Mouse (Mus musculus) brain, embryonic 14.5 days (tissue): ENCODE measurements around the gene Etfdh.

Experiments
- CTCF ChIP-seq: fragments of 200-500 bp; IDR thresholded peaks from 2 replicates; pipeline ENCODE4 v1.5.1; 2012; ENCODE audit warnings: inconsistent platforms, mild to moderate bottlenecking, moderate library complexity, borderline replicate concordance; ENCODE audit not compliant: insufficient read depth, insufficient read length; ENCODE audit errors: extremely low read depth
- POLR2A ChIP-seq: fragments of 200-500 bp; IDR thresholded peaks from 2 replicates; pipeline ENCODE4 v1.6.1; 2012; ENCODE audit warnings: mild to moderate bottlenecking, inconsistent platforms, borderline replicate concordance; ENCODE audit not compliant: poor library complexity, insufficient read depth, insufficient read length, severe bottlenecking; ENCODE audit errors: extremely low read depth

- TF ChIP-seq POLR2A (no peak), CTCF (no peak)
Observed at GRCm38 (mm10) chr3:79574336-79574735, 55.0 kb downstream of the Etfdh start.
